Mouse (Mus musculus) G1E-ER4 (cell line): ENCODE data around the gene Ppp1r37. TPM values are rescaled to one million over a fixed set of nuclear protein-coding genes. Genes with fewer than 3 reads are reported as not detected.

ENCODE experiments used
- GATA1 ChIP-seq: IDR thresholded peaks from one replicate; pipeline ENCODE4 v1.8.0; 2012; ENCODE audit warnings: low read length, inconsistent platforms
- polyA plus RNA-seq: library from polyadenylated mRNA; stranded (reverse); fragments of >175 nt; gene quantifications from 2 replicates; pipeline ENCODE4 v1.2.3, GENCODE M21; 2012

Gene Ppp1r37
- polyA plus RNA-seq, 1 experiment: 156 TPM

DNA sequence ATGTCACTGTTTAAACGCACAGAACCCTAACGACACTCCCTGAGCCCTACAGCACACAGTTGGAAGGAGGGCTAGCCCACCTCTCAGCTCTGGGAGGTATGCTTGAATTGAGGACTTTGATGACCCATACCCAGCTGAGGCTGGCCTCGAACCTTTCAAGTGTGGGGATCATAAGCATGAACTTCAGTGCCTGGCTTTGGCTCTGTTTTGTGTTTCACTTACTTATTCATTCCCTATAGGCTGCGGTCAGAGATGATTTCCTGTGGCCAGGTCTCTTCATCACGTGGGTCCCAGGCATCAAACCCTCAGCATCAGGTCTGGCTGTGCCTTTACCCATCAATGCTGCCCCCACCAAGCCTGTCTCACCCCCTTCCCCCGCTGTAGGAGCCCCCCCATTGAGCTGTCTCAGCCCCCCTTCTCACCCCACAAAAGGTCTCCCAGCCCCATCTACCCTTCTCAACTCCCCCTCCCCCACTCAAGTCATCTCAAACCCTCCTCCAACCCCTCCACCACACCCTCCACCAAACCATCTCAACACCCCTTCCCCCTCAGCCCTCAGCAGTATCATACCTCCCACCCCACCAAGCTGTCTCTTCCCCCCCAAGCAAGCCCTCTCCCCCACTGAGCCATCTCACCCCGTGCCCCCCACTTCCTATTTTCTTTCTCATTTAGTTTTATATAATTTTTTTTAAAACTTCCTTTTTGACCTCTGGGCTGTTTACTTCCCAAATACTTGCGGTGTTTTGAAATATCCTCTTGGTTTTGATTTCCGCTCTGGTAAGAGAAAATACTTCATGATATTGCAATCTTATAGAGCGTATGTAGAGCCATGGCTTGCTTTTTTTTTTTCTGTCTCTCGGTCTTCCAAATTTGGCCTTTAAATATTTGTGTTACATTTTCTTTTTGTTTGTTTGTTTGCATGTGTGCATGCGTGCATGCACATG is 62.2 kb downstream of the Ppp1r37 start:
- TF ChIP-seq GATA1: no peak

GRCm38 (mm10) chr7:19498326-19498725 is 64.5 kb downstream of the Ppp1r37 start:
- TF ChIP-seq GATA1: no peak

- no peak for TF ChIP-seq GATA1
Measured at GRCm38 (mm10) chr7:19496214-19496555, 66.7 kb downstream of the Ppp1r37 start.

DNA sequence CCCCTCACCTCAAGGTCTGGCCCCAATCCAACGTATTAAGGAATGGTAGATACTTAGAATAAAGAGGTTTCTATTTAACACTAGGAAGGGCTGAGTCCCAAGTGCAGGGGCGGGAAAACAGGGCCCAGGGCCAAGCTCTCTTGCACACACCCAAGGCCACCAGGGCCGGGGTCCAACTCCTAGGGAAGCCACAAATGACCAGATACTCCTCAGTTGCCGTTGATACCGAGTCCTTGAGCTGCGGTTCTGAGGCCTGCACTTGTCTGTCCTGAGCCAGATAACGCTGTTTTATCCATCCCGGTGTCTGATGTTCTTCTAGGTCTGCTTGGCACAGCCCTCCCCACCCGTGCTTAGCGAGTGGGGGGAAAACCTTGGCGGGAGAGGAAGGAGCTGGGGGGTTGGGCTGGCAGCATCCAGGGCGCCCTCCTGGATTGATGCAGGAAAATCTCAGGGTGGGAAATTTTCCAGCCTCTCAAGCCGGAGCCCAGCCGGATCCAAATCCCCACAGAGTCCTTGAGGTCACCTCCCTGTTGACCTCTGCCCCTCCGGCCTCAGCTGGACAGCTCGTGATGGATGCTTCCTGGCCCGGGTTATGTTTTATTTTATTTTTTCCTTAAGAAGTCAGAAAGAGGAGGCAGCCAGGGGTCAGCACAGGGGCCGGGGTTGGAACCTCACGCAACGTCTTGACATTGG is 67.2 kb downstream of the Ppp1r37 start:
- TF ChIP-seq GATA1: no peak

DNA sequence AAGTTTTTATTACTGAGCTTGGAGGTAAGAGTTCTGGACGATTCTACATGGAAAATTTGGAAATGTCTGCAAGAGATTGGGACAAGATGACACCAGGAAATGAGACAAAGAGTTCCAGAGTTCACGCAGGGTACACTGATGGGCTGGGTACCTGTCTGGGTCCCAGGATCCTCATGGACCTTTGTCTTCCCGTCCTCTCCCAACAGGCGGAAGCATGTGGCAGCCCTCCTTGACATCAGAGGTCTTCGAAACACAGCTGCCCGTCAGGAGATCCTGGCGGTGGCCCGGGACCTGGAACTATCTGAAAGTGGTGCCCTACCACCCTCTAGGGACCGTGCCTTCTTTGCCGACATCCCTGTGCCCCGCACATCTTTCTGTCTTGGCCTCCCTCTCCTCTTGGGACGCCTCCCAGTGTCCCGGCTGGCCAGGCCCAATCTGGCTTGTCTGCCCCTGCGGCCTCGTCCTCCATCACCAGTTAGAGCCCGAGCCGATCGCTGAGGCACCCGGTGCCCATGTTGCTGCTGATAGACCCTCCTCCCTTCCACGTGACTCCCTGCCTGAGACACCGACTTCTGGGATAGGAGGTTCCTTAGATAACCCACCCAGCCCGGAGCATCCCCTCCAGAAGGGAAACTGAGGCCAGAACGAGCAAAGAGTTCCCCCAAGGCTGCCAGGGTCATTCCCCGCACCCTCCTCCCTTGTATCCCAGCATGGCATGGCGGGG is 68.0 kb downstream of the Ppp1r37 start:
- TF ChIP-seq GATA1: no peak

DNA sequence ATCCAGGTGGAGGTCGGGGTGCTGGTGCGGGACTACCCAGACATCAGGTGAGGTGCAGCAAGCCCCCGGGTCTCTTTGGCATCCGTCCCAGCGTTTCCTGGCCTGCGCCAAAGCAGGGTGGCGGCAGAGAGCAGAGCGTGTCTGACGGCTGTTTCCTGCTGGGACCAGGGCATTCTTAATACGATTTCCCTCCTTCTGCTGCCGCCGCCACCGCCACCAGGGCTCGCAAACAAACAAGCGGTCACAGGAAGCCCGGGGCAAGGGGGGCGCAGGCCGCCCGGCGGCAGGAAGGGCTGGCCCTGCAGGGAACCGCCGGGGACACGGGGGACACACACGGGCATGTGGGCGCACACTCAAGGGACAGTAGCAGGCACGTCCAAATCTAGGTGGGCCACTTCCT is 71.1 kb downstream of the Ppp1r37 start:
- no peak for TF ChIP-seq GATA1

- no peak for TF ChIP-seq GATA1
Measured at GRCm38 (mm10) chr7:19489525-19489924, 73.4 kb downstream of the Ppp1r37 start.

DNA sequence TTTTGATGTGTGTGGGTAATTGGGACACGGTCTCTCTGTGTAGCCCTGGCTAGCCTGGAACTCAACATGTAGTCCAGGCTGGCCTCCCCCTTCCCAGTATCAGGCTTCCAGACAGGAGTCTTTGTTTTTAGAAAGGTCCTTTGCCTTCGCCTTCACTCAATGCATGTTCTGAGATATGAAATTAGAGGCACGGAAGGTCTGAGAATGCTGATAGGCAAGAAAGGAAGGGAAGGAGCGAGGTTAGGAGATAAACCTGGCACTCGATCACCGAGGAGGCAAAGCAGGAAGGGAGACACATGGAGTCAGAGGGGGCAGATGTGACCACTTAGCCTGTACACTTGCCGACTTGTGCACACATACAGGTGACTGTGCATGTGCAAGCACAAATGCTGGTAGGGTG is 76.3 kb downstream of the Ppp1r37 start:
- TF ChIP-seq GATA1: no peak

DNA sequence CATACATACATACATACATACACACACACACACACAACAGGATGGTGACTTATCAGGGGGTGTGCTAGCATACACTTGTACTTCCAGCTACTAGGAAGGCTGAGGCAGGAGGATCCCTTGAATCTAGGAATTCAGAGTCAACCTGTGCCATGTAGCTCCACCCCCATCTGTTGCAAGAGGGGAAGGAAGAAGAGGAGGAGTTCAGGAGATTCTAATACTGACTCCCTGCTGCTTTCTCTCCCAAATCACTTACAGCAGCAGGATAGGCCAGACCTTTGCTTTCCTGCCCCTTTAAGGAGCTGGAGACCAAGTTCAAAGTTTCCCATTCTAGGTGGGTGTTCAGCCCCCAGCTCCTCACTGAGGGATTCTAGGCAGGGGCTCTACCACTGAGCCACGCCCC is 77.4 kb downstream of the Ppp1r37 start:
- TF ChIP-seq GATA1: no peak

DNA sequence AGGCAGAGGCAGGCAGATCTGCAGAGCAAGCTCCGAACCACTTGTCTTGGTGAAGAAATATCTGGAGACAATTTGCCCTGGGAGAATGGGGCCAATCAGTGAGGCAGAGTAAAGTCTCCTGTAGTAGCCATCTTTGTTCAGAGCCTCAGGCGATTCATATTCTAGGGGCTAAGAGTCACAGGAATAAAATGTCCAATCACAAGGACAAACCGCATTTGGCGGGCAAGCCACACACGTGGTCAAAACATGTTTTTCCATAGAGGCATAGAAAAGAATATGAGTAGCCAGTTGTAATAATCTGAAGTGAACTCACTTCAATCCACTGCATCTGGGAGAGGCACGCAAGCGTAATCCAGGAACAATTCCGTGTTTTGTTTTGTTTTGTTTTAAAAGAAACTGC is 79.6 kb downstream of the Ppp1r37 start:
- TF ChIP-seq GATA1: no peak

Other genes starting within 250 kb of the Ppp1r37 start
- gene Ercc1, start 218.3 kb downstream of the Ppp1r37 start, polyA plus RNA-seq: 109 and 133 TPM in 2 replicates
- 68.3 and 117 TPM in 2 replicates for gene Cd3eap, start 203.6 kb downstream of the Ppp1r37 start, polyA plus RNA-seq
- 37.2 and 45.4 TPM in 2 replicates for gene Ppp1r13l, start 203.3 kb downstream of the Ppp1r37 start, polyA plus RNA-seq
- 59.8 and 60.3 TPM in 2 replicates for gene Ercc2, start 181.1 kb downstream of the Ppp1r37 start, polyA plus RNA-seq
- gene Klc3, start 159.0 kb downstream of the Ppp1r37 start, polyA plus RNA-seq: 0.23 and 0.25 TPM in 2 replicates
- not detected in 2 replicates for gene Ckm, start 158.3 kb downstream of the Ppp1r37 start, polyA plus RNA-seq
- gene Mark4, start 104.3 kb downstream of the Ppp1r37 start, polyA plus RNA-seq: 45.0 and 67.8 TPM in 2 replicates
- 0.08 TPM in 2 replicates for gene Exoc3l2, start 99.7 kb downstream of the Ppp1r37 start, polyA plus RNA-seq
- 7.4 and 10.3 TPM in 2 replicates for gene Bloc1s3, start 54.7 kb downstream of the Ppp1r37 start, polyA plus RNA-seq
- gene Trappc6a, start 54.7 kb downstream of the Ppp1r37 start, polyA plus RNA-seq: 590 and 674 TPM in 2 replicates
- gene Nkpd1, start 45.2 kb downstream of the Ppp1r37 start, polyA plus RNA-seq: 0.40 and 0.71 TPM in 2 replicates
- gene Zfp296, start 14.2 kb upstream of the Ppp1r37 start, polyA plus RNA-seq: 3.0 and 3.1 TPM in 2 replicates
- gene Gemin7, start 14.5 kb upstream of the Ppp1r37 start, polyA plus RNA-seq: 91.7 and 117 TPM in 2 replicates
- gene Clasrp, start 41.4 kb upstream of the Ppp1r37 start, polyA plus RNA-seq: 263 and 292 TPM in 2 replicates
- 0.75 and 0.90 TPM in 2 replicates for gene Relb, start 66.4 kb upstream of the Ppp1r37 start, polyA plus RNA-seq
- gene Clptm1, start 102.0 kb upstream of the Ppp1r37 start, polyA plus RNA-seq: 149 and 193 TPM in 2 replicates
- gene Apoc2, start 114.9 kb upstream of the Ppp1r37 start, polyA plus RNA-seq: not detected in 2 replicates
- gene Gm44805, start 118.3 kb upstream of the Ppp1r37 start, polyA plus RNA-seq: not detected in 2 replicates
- not detected in 2 replicates for gene Apoc4, start 118.4 kb upstream of the Ppp1r37 start, polyA plus RNA-seq
- gene Apoc1, start 129.6 kb upstream of the Ppp1r37 start, polyA plus RNA-seq: 4.8 and 6.7 TPM in 2 replicates
- 23.7 and 28.1 TPM in 2 replicates for gene Apoe, start 136.1 kb upstream of the Ppp1r37 start, polyA plus RNA-seq
- gene Tomm40, start 152.4 kb upstream of the Ppp1r37 start, polyA plus RNA-seq: 694 and 701 TPM in 2 replicates
- 49.4 and 58.6 TPM in 2 replicates for gene Nectin2, start 187.4 kb upstream of the Ppp1r37 start, polyA plus RNA-seq
- not detected in 2 replicates for gene Bcam, start 207.9 kb upstream of the Ppp1r37 start, polyA plus RNA-seq
- not detected in 2 replicates for gene Cblc, start 233.7 kb upstream of the Ppp1r37 start, polyA plus RNA-seq